Mouse (Mus musculus): ENCODE results near the gene Mindy2.

GRCm38 (mm10) chr9:70669197-70669596, 12.2 kb upstream of the Mindy2 start:
- TF ChIP-seq CTCF (IDR thresholded peaks at IDR 0.05; ENCODE audit: low read depth): no peak
- TF ChIP-seq EP300 (optimal IDR thresholded peaks at IDR 0.05): no peak
